18 mouse cellular contexts compared by ENCODE assay signal in the genomic region with DNA sequence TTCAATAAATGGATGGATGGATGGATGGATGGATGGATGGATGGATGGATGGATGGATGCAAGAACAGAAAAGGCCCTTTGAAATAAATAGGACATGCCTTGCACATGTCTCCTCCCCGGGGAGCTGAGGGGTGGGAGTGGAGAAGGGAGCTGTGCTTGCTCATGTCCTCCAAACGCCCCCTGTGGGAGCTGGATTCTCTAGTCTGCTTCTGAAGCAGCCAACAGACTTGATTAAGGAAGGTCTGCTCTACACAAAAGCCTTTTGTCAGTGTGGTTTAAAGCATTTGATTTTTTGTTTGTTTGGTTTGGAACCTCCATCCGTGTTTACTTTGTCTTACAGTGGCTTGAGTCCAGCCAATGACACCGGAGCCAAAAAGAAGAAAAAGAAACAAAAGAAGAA. TPM values are rescaled to one million over a fixed set of nuclear protein-coding genes. Genes with fewer than 3 reads are reported as not detected.
DNase-seq lines count a peak whose midpoint lies in the region; ATAC-seq and TF ChIP-seq lines count a peak whose summit lies in the region.
"Had no signal": no experiment of that assay in that cellular context is flagged by ENCODE, and none has a peak within 500 bp of the region (broad histone marks: within the 10 kb centered on the region; RNA-seq: fewer than 3 reads in every experiment).

No protein-coding gene starts in this region.

- H3K27ac ChIP-seq in forebrain, postnatal 0 days (ENCODE audit: low read depth, low read length): no peak overlapping the region
- H3K27ac ChIP-seq in forebrain, embryonic 12.5 days: no peak overlapping the region
- no peak overlapping the region for H3K27ac ChIP-seq in liver, adult 2 months (replicated peaks; ENCODE audit: insufficient read depth, low read depth, low read length)
- no peak overlapping the region for H3K27ac ChIP-seq in liver, embryonic 12.5 days
- H3K27ac ChIP-seq in stomach, postnatal 0 days (replicated peaks): no peak overlapping the region
- H3K27ac ChIP-seq: embryonic facial prominence, embryonic 13.5 days; liver, embryonic 13.5 days; lung, embryonic 15.5 days had no signal

- H3K27me3 ChIP-seq in forebrain, postnatal 0 days (ENCODE audit: insufficient read depth, low read length): no peaks in the 10 kb centered on the region
- no peaks in the 10 kb centered on the region for H3K27me3 ChIP-seq in forebrain, embryonic 12.5 days
- no peaks in the 10 kb centered on the region for H3K27me3 ChIP-seq in liver, adult 2 months (ENCODE audit: control insufficient read depth, insufficient read depth, low read length)
- H3K27me3 ChIP-seq in liver, embryonic 12.5 days (replicated peaks): no peaks in the 10 kb centered on the region
- H3K27me3 ChIP-seq in stomach, postnatal 0 days (ENCODE audit: control insufficient read depth, insufficient read depth, low read length): no peaks in the 10 kb centered on the region
- H3K27me3 ChIP-seq: embryonic facial prominence, embryonic 13.5 days; liver, embryonic 13.5 days; lung, embryonic 15.5 days had no signal

- no peak for TF ChIP-seq EP300 in stomach, postnatal 0 days (optimal IDR thresholded peaks at IDR 0.05)

- H3K4me2 ChIP-seq in forebrain, postnatal 0 days (ENCODE audit: low read depth): no peak overlapping the region
- no peak overlapping the region for H3K4me2 ChIP-seq in forebrain, embryonic 12.5 days
- H3K4me2 ChIP-seq in liver, embryonic 12.5 days: no peak overlapping the region
- H3K4me2 ChIP-seq in stomach, postnatal 0 days (replicated peaks; ENCODE audit: low read depth): no peak overlapping the region
- H3K4me2 ChIP-seq: embryonic facial prominence, embryonic 13.5 days; liver, embryonic 13.5 days; lung, embryonic 15.5 days had no signal

- no peak overlapping the region for H3K4me3 ChIP-seq in forebrain, postnatal 0 days (ENCODE audit: low read depth, low read length)
- H3K4me3 ChIP-seq in forebrain, embryonic 12.5 days (replicated peaks): no peak overlapping the region
- no peak overlapping the region for H3K4me3 ChIP-seq in liver, adult 2 months (ENCODE audit: insufficient read depth, low read depth, low read length)
- no peak overlapping the region for H3K4me3 ChIP-seq in liver, embryonic 12.5 days
- H3K4me3 ChIP-seq in stomach, postnatal 0 days (ENCODE audit: low read depth, low read length): no peak overlapping the region
- H3K4me3 ChIP-seq: embryonic facial prominence, embryonic 13.5 days; liver, embryonic 13.5 days; lung, embryonic 15.5 days had no signal

- no peaks in the 10 kb centered on the region for H3K9me3 ChIP-seq in forebrain, postnatal 0 days (ENCODE audit: low read length)
- H3K9me3 ChIP-seq in forebrain, embryonic 12.5 days: no peaks in the 10 kb centered on the region
- H3K9me3 ChIP-seq in liver, embryonic 12.5 days (replicated peaks): no peaks in the 10 kb centered on the region
- H3K9me3 ChIP-seq in stomach, postnatal 0 days (ENCODE audit: control insufficient read depth, low read length): no peaks in the 10 kb centered on the region
- H3K9me3 ChIP-seq: embryonic facial prominence, embryonic 13.5 days; G1E; liver, embryonic 13.5 days; lung, embryonic 15.5 days had no signal

- no peak overlapping the region for H3K9ac ChIP-seq in forebrain, postnatal 0 days
- no peak overlapping the region for H3K9ac ChIP-seq in forebrain, embryonic 12.5 days
- no peak overlapping the region for H3K9ac ChIP-seq in liver, adult 2 months (ENCODE audit: low read depth, low read length)
- H3K9ac ChIP-seq in liver, embryonic 12.5 days: no peak overlapping the region
- H3K9ac ChIP-seq in stomach, postnatal 0 days (ENCODE audit: low read length): no peak overlapping the region
- H3K9ac ChIP-seq: embryonic facial prominence, embryonic 13.5 days; liver, embryonic 13.5 days; lung, embryonic 15.5 days had no signal

- ATAC-seq in forebrain, postnatal 0 days: no peak
- no peak for ATAC-seq in forebrain, embryonic 12.5 days (ENCODE audit: low FRiP score)
- ATAC-seq in liver, embryonic 12.5 days: no peak
- no peak for ATAC-seq in stomach, postnatal 0 days (ENCODE audit: low FRiP score, low TSS enrichment)
- ATAC-seq: activated CD4-positive, CD25-positive, alpha-beta regulatory T cell, adult 4 months had no signal

- H3K79me2 ChIP-seq in liver, adult 2 months (ENCODE audit: control insufficient read depth, insufficient read depth, low read length): peaks cover 35% of the 10 kb centered on the region; the same call in 1 of the 2 replicates

- no peak for TF ChIP-seq POLR2A in liver, adult 2 months (IDR thresholded peaks at IDR 0.05; ENCODE audit: extremely low read depth, insufficient read depth, low read length)

- TF ChIP-seq CTCF in forebrain, postnatal 0 days (IDR thresholded peaks at IDR 0.05; ENCODE audit: low read depth): peak; percentile 32; the same call in 1 of the 2 replicates
- no peak for TF ChIP-seq CTCF in liver, adult 2 months (IDR thresholded peaks at IDR 0.05; ENCODE audit: low read depth, low read length)
- TF ChIP-seq CTCF in stomach, postnatal 0 days (IDR thresholded peaks at IDR 0.05; ENCODE audit: low read depth): peak; percentile 16; the same call in 1 of the 2 replicates

- no peaks in the 10 kb centered on the region for H3K4me1 ChIP-seq in forebrain, postnatal 0 days (ENCODE audit: insufficient read depth)
- no peaks in the 10 kb centered on the region for H3K4me1 ChIP-seq in forebrain, embryonic 12.5 days
- H3K4me1 ChIP-seq in liver, adult 2 months (ENCODE audit: control insufficient read depth, insufficient read depth, low read length): peaks cover 10% of the 10 kb centered on the region; the same call in 1 of the 2 replicates
- H3K4me1 ChIP-seq in liver, embryonic 12.5 days: peaks cover 28% of the 10 kb centered on the region
- H3K4me1 ChIP-seq in stomach, postnatal 0 days (replicated peaks; ENCODE audit: control insufficient read depth, insufficient read depth): no peaks in the 10 kb centered on the region
- H3K4me1 ChIP-seq: embryonic facial prominence, embryonic 13.5 days; lung, embryonic 15.5 days had no signal

- WGBS in forebrain, postnatal 0 days: 46% methylated on average over 4 of the region's 4 CpGs
- WGBS in forebrain, embryonic 12.5 days: 72% methylated on average over 4 of the region's 4 CpGs
- 47% methylated on average over 4 of the region's 4 CpGs for WGBS in liver, adult 2 months
- WGBS in liver, embryonic 12.5 days (ENCODE audit: insufficient replicate concordance): 81% methylated on average over 4 of the region's 4 CpGs
- 49% methylated on average over 4 of the region's 4 CpGs for WGBS in stomach, postnatal 0 days

- DNase-seq in forebrain, postnatal 0 days: no peak
- peak; percentile 36 for DNase-seq in liver, adult 2 months (ENCODE audit: extremely low read depth, low read depth, low spot score)
- peak; percentile 53 for DNase-seq in NIH3T3 (ENCODE audit: low read depth)
- no peak for DNase-seq in stomach, postnatal 0 days (ENCODE audit: low spot score)
- no peak for DNase-seq in embryo, embryonic 11 days
- DNase-seq: adrenal gland, postnatal 14 days; cerebellum, adult 2 months; kidney, adult 9 months; layer of hippocampus, postnatal 36 days; left cerebral cortex, postnatal 4 days; liver, embryonic 13.5 days; thymus, postnatal 36 days had no signal

- H3K36me3 ChIP-seq in forebrain, postnatal 0 days (ENCODE audit: insufficient read depth): peaks cover 44% of the 10 kb centered on the region
- peaks cover 55% of the 10 kb centered on the region for H3K36me3 ChIP-seq in forebrain, embryonic 12.5 days (replicated peaks)
- H3K36me3 ChIP-seq in liver, adult 2 months (ENCODE audit: control insufficient read depth, insufficient read depth, low read length): peaks cover 35% of the 10 kb centered on the region
- peaks cover 73% of the 10 kb centered on the region for H3K36me3 ChIP-seq in liver, embryonic 12.5 days
- H3K36me3 ChIP-seq in stomach, postnatal 0 days (ENCODE audit: control insufficient read depth, insufficient read depth, low read length): peaks cover 17% of the 10 kb centered on the region

RNA-seq across cellular contexts. Expression of a gene that starts 14.7 kb away (rescaled TPM):
- 136 and 148 TPM in 2 replicates for total RNA-seq in forebrain, postnatal 0 days (2014; rRNA removed)
- polyA plus RNA-seq in forebrain, postnatal 0 days (2015; fragmentation: Nextera tagmentation; extraction: Ambion mirVana): 173 and 191 TPM in 2 replicates
- 190 and 210 TPM in 2 replicates for polyA plus RNA-seq in forebrain, embryonic 12.5 days (2016; fragmentation: Nextera tagmentation; extraction: Ambion mirVana)
- 23.9 and 30.9 TPM in 2 replicates for total RNA-seq in liver, adult 2 months (2014; rRNA removed)
- polyA plus RNA-seq in liver, adult 2 months (2012; rRNA removed): 45.8 and 46.3 TPM in 2 replicates
- 41.0 and 41.7 TPM in 2 replicates for polyA plus RNA-seq in liver, embryonic 12.5 days (2016; fragmentation: Nextera tagmentation; extraction: Ambion mirVana)
- 36.8 and 42.3 TPM in 2 replicates for polyA plus RNA-seq in stomach, postnatal 0 days (2015; fragmentation: Nextera tagmentation; extraction: Ambion mirVana)

RNA-seq across cellular contexts. Expression of a gene that starts 14.8 kb away (rescaled TPM):
- total RNA-seq in forebrain, postnatal 0 days (2014; rRNA removed): 63.2 and 64.1 TPM in 2 replicates
- 35.0 and 36.7 TPM in 2 replicates for polyA plus RNA-seq in forebrain, postnatal 0 days (2015; fragmentation: Nextera tagmentation; extraction: Ambion mirVana)
- polyA plus RNA-seq in forebrain, embryonic 12.5 days (2016; fragmentation: Nextera tagmentation; extraction: Ambion mirVana): 49.0 and 56.2 TPM in 2 replicates
- total RNA-seq in liver, adult 2 months (2014; rRNA removed): 16.8 and 23.9 TPM in 2 replicates
- 34.1 and 34.3 TPM in 2 replicates for polyA plus RNA-seq in liver, adult 2 months (2012; rRNA removed)
- polyA plus RNA-seq in liver, embryonic 12.5 days (2016; fragmentation: Nextera tagmentation; extraction: Ambion mirVana): 47.9 and 54.8 TPM in 2 replicates
- polyA plus RNA-seq in stomach, postnatal 0 days (2015; fragmentation: Nextera tagmentation; extraction: Ambion mirVana): 45.9 and 52.3 TPM in 2 replicates

RNA-seq across cellular contexts. Expression of a gene that starts 58.6 kb away (rescaled TPM):
- 8.5 and 8.8 TPM in 2 replicates for total RNA-seq in forebrain, postnatal 0 days (2014; rRNA removed)
- polyA plus RNA-seq in forebrain, postnatal 0 days (2015; fragmentation: Nextera tagmentation; extraction: Ambion mirVana): 3.6 TPM in 2 replicates
- polyA plus RNA-seq in forebrain, embryonic 12.5 days (2016; fragmentation: Nextera tagmentation; extraction: Ambion mirVana): 1.4 and 1.5 TPM in 2 replicates
- 0.54 and 1.0 TPM in 2 replicates for total RNA-seq in liver, adult 2 months (2014; rRNA removed)
- polyA plus RNA-seq in liver, adult 2 months (2012; rRNA removed): 0.31 and 2.0 TPM in 2 replicates
- 0.74 and 0.79 TPM in 2 replicates for polyA plus RNA-seq in liver, embryonic 12.5 days (2016; fragmentation: Nextera tagmentation; extraction: Ambion mirVana)
- 4.2 and 5.0 TPM in 2 replicates for polyA plus RNA-seq in stomach, postnatal 0 days (2015; fragmentation: Nextera tagmentation; extraction: Ambion mirVana)
- polyA plus RNA-seq: G1E had no signal

RNA-seq across cellular contexts. Expression of a gene that starts 58.7 kb away (rescaled TPM):
- 27.2 and 28.5 TPM in 2 replicates for total RNA-seq in forebrain, postnatal 0 days (2014; rRNA removed)
- polyA plus RNA-seq in forebrain, postnatal 0 days (2015; fragmentation: Nextera tagmentation; extraction: Ambion mirVana): 20.1 and 27.1 TPM in 2 replicates
- 5.7 and 7.1 TPM in 2 replicates for polyA plus RNA-seq in forebrain, embryonic 12.5 days (2016; fragmentation: Nextera tagmentation; extraction: Ambion mirVana)
- 56.3 and 64.4 TPM in 2 replicates for total RNA-seq in liver, adult 2 months (2014; rRNA removed)
- 66.6 and 83.9 TPM in 2 replicates for polyA plus RNA-seq in liver, adult 2 months (2012; rRNA removed)
- 40.6 and 46.1 TPM in 2 replicates for polyA plus RNA-seq in liver, embryonic 12.5 days (2016; fragmentation: Nextera tagmentation; extraction: Ambion mirVana)
- 28.6 and 36.7 TPM in 2 replicates for polyA plus RNA-seq in stomach, postnatal 0 days (2015; fragmentation: Nextera tagmentation; extraction: Ambion mirVana)

Comparison
In these comparisons a context has a peak if more than half of its experiments do, and no peak if none do; other contexts are left out.
1. DNase-seq: peak in liver, adult 2 months (single experiment) and NIH3T3 (single experiment); none in forebrain, postnatal 0 days (single experiment), stomach, postnatal 0 days (single experiment) and embryo, embryonic 11 days (single experiment).